Mouse (Mus musculus) midbrain, embryonic 13.5 days (tissue): ENCODE measurements around the gene Ctcf. TPM values are rescaled to one million over a fixed set of nuclear protein-coding genes. Genes with fewer than 3 reads are reported as not detected.

Experiments used
- ATAC-seq: fragments of 200-750 bp; cut with Nextera tagmentation; 2 replicates; pipeline ENCODE4 v1.8.0; 2017; ENCODE audit warnings: mild to moderate bottlenecking, moderate TSS enrichment, moderate library complexity
- H3K27ac ChIP-seq: fragments of 300-500 bp; sonication (generic); 2 replicates; pipeline ENCODE4 v1.5.1; 2015; ENCODE audit warnings: inconsistent platforms, mild to moderate bottlenecking, moderate library complexity
- H3K27me3 ChIP-seq: fragments of 300-500 bp; sonication (generic); 2 replicates; pipeline ENCODE4 v1.6.1; 2015; ENCODE audit warnings: mild to moderate bottlenecking, inconsistent platforms
- H3K36me3 ChIP-seq: fragments of 300-500 bp; sonication (generic); 2 replicates; pipeline ENCODE4 v1.6.1; 2015; ENCODE audit warnings: mild to moderate bottlenecking, inconsistent platforms
- H3K4me1 ChIP-seq: fragments of 300-500 bp; sonication (generic); replicated peaks from 2 replicates; pipeline ENCODE4 v1.6.1; 2015; ENCODE audit warnings: inconsistent platforms
- H3K4me2 ChIP-seq: fragments of 300-500 bp; sonication (generic); replicated peaks from 2 replicates; pipeline ENCODE4 v1.6.1; 2015; ENCODE audit warnings: moderate library complexity, mild to moderate bottlenecking, inconsistent platforms
- H3K4me3 ChIP-seq: fragments of 300-500 bp; sonication (generic); replicated peaks from 2 replicates; pipeline ENCODE4 v1.5.1; 2015; ENCODE audit warnings: mild to moderate bottlenecking, inconsistent platforms
- H3K9ac ChIP-seq: fragments of 300-500 bp; sonication (generic); replicated peaks from 2 replicates; pipeline ENCODE4 v1.6.1; 2015; ENCODE audit warnings: mild to moderate bottlenecking, inconsistent platforms
- H3K9me3 ChIP-seq: fragments of 300-500 bp; sonication (generic); 2 replicates; pipeline ENCODE4 v1.6.1; 2016; ENCODE audit warnings: mild to moderate bottlenecking, inconsistent platforms
- WGBS: fragments of 180-500 bp; shearing (Covaris S2); methylation state at CpG from one replicate; pipeline ENCODE4 v1.1.7; 2015; 5-methylcytosine and 5-hydroxymethylcytosine counted together
- microRNA counts: library from miRNA; unstranded; fragments of <30 nt; microRNA quantifications from one replicate; lab custom pipeline; 2016
- microRNA-seq: library from miRNA; unstranded; fragments of <30 nt; microRNA quantifications from one replicate; pipeline ENCODE4, GENCODE M21; 2016
- polyA plus RNA-seq: library from polyadenylated mRNA; unstranded; fragments of >200 nt; fragmentation: Nextera tagmentation; extraction: Ambion mirVana; gene quantifications from 2 replicates; pipeline ENCODE4 v1.2.1, GENCODE M21; 2015

Gene Ctcf
- polyA plus RNA-seq, 1 experiment from 2014 or later: 136 TPM

DNA sequence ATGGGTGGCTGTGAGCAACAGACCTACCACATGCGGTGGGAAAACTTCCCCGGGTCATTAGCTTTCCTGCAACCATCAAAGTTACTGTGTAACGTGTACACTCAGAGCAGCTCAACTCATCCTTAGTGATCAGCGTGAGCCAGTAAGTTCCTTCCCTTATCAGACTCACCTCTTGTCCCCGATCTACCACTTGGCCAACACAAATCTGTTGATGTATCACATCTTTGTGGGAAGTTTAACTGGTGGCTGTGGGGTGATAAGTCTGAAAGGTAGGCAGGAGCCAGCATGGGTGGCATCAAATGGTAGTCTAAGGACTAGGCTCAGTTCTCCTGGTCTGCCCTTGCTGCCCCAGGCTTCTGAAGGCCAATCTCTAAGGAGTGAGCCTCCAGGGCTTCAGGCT is 95.8 kb downstream of the Ctcf start:
- H3K4me3 ChIP-seq: no peak overlapping the region
- H3K9ac ChIP-seq: no peak overlapping the region
- peaks cover 18% of the 10 kb centered on the region for H3K36me3 ChIP-seq
- WGBS: 96% methylated on average over 5 of the region's 5 CpGs
- no peaks in the 10 kb centered on the region for H3K27me3 ChIP-seq
- no peak for ATAC-seq
- H3K27ac ChIP-seq: no peak overlapping the region
- no peaks in the 10 kb centered on the region for H3K4me1 ChIP-seq
- H3K9me3 ChIP-seq: no peaks in the 10 kb centered on the region
- H3K4me2 ChIP-seq: no peak overlapping the region

MicroRNAs within 50 kb of the gene (microRNA counts, 519-probe panel; counts per million panel counts)
- microRNA mmu-miR-1966 (lab: Ali Mortazavi, UCI): 3,127 counts per million, percentile 66 among the panel's probes with 10 or more counts

Small RNAs within 50 kb of the gene (microRNA-seq; reads per million reads assigned to microRNA genes)
- gene Mir1966: not detected

Other genes starting within 250 kb of the Ctcf start
- not detected in 2 replicates for gene Kctd19, start 223.1 kb upstream of the Ctcf start, polyA plus RNA-seq
- 1.5 and 2.4 TPM in 2 replicates for gene Lrrc36, start 223.0 kb upstream of the Ctcf start, polyA plus RNA-seq
- 93.1 and 111 TPM in 2 replicates for gene Tppp3, start 165.0 kb upstream of the Ctcf start, polyA plus RNA-seq
- gene Zdhhc1, start 139.7 kb upstream of the Ctcf start, polyA plus RNA-seq: 26.2 and 31.3 TPM in 2 replicates
- gene Hsd11b2, start 117.8 kb upstream of the Ctcf start, polyA plus RNA-seq: 11.6 and 16.9 TPM in 2 replicates
- gene Atp6v0d1, start 70.5 kb upstream of the Ctcf start, polyA plus RNA-seq: 177 and 182 TPM in 2 replicates
- gene Ripor1, start 31.3 kb upstream of the Ctcf start, polyA plus RNA-seq: 22.6 and 25.9 TPM in 2 replicates
- 0.80 and 1.1 TPM in 2 replicates for gene Agrp, start 825 bp downstream of the Ctcf start, polyA plus RNA-seq
- gene Carmil2, start 49.7 kb downstream of the Ctcf start, polyA plus RNA-seq: 11.0 and 12.5 TPM in 2 replicates
- gene Acd, start 64.5 kb downstream of the Ctcf start, polyA plus RNA-seq: 94.7 and 101 TPM in 2 replicates
- 42.5 and 43.6 TPM in 2 replicates for gene Pard6a, start 64.6 kb downstream of the Ctcf start, polyA plus RNA-seq
- 0.13 and 0.31 TPM in 2 replicates for gene 4933405L10Rik, start 71.1 kb downstream of the Ctcf start, polyA plus RNA-seq
- gene Enkd1, start 71.6 kb downstream of the Ctcf start, polyA plus RNA-seq: 14.4 and 15.9 TPM in 2 replicates
- 90.0 and 92.7 TPM in 2 replicates for gene Gfod2, start 122.1 kb downstream of the Ctcf start, polyA plus RNA-seq
- gene Ranbp10, start 190.8 kb downstream of the Ctcf start, polyA plus RNA-seq: 13.8 and 15.9 TPM in 2 replicates
- gene Tsnaxip1, start 191.2 kb downstream of the Ctcf start, polyA plus RNA-seq: 0.36 and 0.58 TPM in 2 replicates
- gene Cenpt, start 216.7 kb downstream of the Ctcf start, polyA plus RNA-seq: 60.9 and 64.9 TPM in 2 replicates
- 58.9 and 62.2 TPM in 2 replicates for gene Thap11, start 218.6 kb downstream of the Ctcf start, polyA plus RNA-seq
- gene Nutf2, start 224.0 kb downstream of the Ctcf start, polyA plus RNA-seq: 253 and 263 TPM in 2 replicates
- gene Edc4, start 244.3 kb downstream of the Ctcf start, polyA plus RNA-seq: 54.6 and 56.6 TPM in 2 replicates